ENCODE assay signal across 20 mouse cellular contexts in the genomic region with DNA sequence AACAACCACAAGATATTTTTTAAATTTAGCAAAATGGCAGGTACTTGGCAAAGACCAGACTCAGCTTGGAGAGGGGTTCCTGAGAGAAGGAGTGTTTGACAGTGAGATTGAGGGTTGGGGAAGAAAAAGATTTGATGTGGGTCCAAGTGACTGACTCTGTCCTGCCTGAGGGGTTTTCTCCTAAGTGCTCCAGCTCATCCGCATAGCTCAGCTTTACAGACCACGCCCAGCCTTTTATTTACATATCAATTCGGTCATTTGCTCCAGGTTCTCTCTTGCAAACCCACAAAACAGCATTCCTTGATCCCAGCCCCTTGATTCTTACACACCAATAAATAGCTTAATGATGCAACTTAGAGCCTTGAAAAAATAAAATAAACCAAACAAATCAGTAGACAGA.
DNase-seq lines count a peak whose midpoint lies in the region.
"Had no signal": no experiment of that assay in that cellular context is flagged by ENCODE, and none has a peak within 500 bp of the region (broad histone marks: within the 10 kb centered on the region; RNA-seq: fewer than 3 reads in every experiment).

No protein-coding gene starts in this region.

- H3K36me3 ChIP-seq in heart, embryonic 10.5 days, result no peaks in the 10 kb centered on the region
- H3K36me3 ChIP-seq: embryonic facial prominence, embryonic 13.5 days; embryonic facial prominence, embryonic 15.5 days; forebrain, embryonic 10.5 days; forebrain, embryonic 12.5 days had no signal

- H3K4me1 ChIP-seq in heart, embryonic 10.5 days, result no peaks in the 10 kb centered on the region
- H3K4me1 ChIP-seq: embryonic facial prominence, embryonic 13.5 days; embryonic facial prominence, embryonic 15.5 days; forebrain, embryonic 10.5 days; forebrain, embryonic 12.5 days had no signal

- no peak overlapping the region for H3K27ac ChIP-seq in heart, embryonic 10.5 days
- H3K27ac ChIP-seq: embryonic facial prominence, embryonic 13.5 days; embryonic facial prominence, embryonic 15.5 days; forebrain, embryonic 10.5 days; forebrain, embryonic 12.5 days had no signal

- H3K9me3 ChIP-seq in heart, embryonic 10.5 days, result no peaks in the 10 kb centered on the region
- H3K9me3 ChIP-seq: embryonic facial prominence, embryonic 15.5 days; forebrain, embryonic 12.5 days had no signal

- H3K4me3 ChIP-seq in heart, embryonic 10.5 days, result no peak overlapping the region
- H3K4me3 ChIP-seq: embryonic facial prominence, embryonic 13.5 days; embryonic facial prominence, embryonic 15.5 days; erythroblast, embryonic 14.5 days; forebrain, embryonic 10.5 days; forebrain, embryonic 12.5 days had no signal

- no peaks in the 10 kb centered on the region for H3K27me3 ChIP-seq in heart, embryonic 10.5 days (ENCODE audit: insufficient read depth, poor library complexity, severe bottlenecking)
- H3K27me3 ChIP-seq: embryonic facial prominence, embryonic 13.5 days; embryonic facial prominence, embryonic 15.5 days; forebrain, embryonic 12.5 days had no signal

- 49% methylated on average over 3 of the region's 3 CpGs for WGBS in heart, embryonic 10.5 days

- peak; percentile 42 for DNase-seq in 3T3-L1 (ENCODE audit: low read depth, low spot score)
- DNase-seq in ES-CJ7 (ENCODE audit: low read depth, low spot score), result peak; percentile 21
- peak; percentile 64 for DNase-seq in WW6 (ENCODE audit: low read depth, low spot score)
- DNase-seq in spleen, postnatal 4 days (ENCODE audit: low spot score in 2 of 2), result no peak
- DNase-seq in heart, embryonic 10.5 days (ENCODE audit: low spot score), result no peak
- no peak for DNase-seq in thymus, adult 18-20 months
- DNase-seq: adrenal gland, adult 8-10 months; adrenal gland, postnatal 14 days; adrenal gland, postnatal 36 days; cerebellum, adult 11-12 months; cerebellum, adult 2 months; cerebellum, adult 9-10 months; cerebellum, postnatal 10 days; cerebellum, postnatal 25 days; forebrain, postnatal 0 days had no signal

Comparison
In these comparisons a context has a peak if more than half of its experiments do, and no peak if none do; other contexts are left out.
1. DNase-seq: peak in 3T3-L1 (single experiment), ES-CJ7 (single experiment) and WW6 (single experiment); none in spleen, postnatal 4 days (0 of 2), heart, embryonic 10.5 days (single experiment) and thymus, adult 18-20 months (0 of 2).